Mouse (Mus musculus): ENCODE results near the gene Prrc2c. TPM values are rescaled to one million over a fixed set of nuclear protein-coding genes. Genes with fewer than 3 reads are reported as not detected.
"Not testable (repeated sequence)": the region's sequence is repeated elsewhere in the genome, so short reads cannot be mapped to it uniquely, and the experiment has no call there.

The Prrc2c gene
- polyA plus RNA-seq, 1 experiment: 16.4 TPM

GRCm38 (mm10) chr1:162700389-162701066 is 39.8 kb downstream of the Prrc2c start:
- 32% methylated on average over 8 of the region's 8 CpGs for WGBS
- peak; percentile 11 for DNase-seq (ENCODE audit: low read depth, low spot score)

- WGBS: 94% methylated on average over 6 of the region's 6 CpGs
- no peak for DNase-seq (ENCODE audit: low read depth, low spot score)
Observed at GRCm38 (mm10) chr1:162697866-162698265, 42.5 kb downstream of the Prrc2c start.

GRCm38 (mm10) chr1:162693721-162694120 is 46.6 kb downstream of the Prrc2c start:
- no peak for DNase-seq (ENCODE audit: low read depth, low spot score)
- WGBS: 83% methylated on average over 2 of the region's 2 CpGs

- DNase-seq (ENCODE audit: low read depth, low spot score): no peak
- WGBS: 6% methylated on average over 11 of the region's 11 CpGs
Observed at GRCm38 (mm10) chr1:162665486-162666174, 74.7 kb downstream of the Prrc2c start.

- peak; percentile 51 for DNase-seq (ENCODE audit: low read depth, low spot score)
- 13% methylated on average over 10 of the region's 10 CpGs for WGBS
Observed at GRCm38 (mm10) chr1:162664826-162665475, 75.4 kb downstream of the Prrc2c start.

- 50% methylated on average over 11 of the region's 11 CpGs for WGBS
- DNase-seq (ENCODE audit: low read depth, low spot score): no peak
Observed at GRCm38 (mm10) chr1:162660276-162660860, 80.0 kb downstream of the Prrc2c start.

GRCm38 (mm10) chr1:162658119-162658518 is 82.2 kb downstream of the Prrc2c start, which contains the start of gene Myocos:
Myocos (minus strand) TSS chr1:162658219.
- WGBS: 87% methylated on average over 7 of the region's 7 CpGs
- DNase-seq (ENCODE audit: low read depth, low spot score): no peak

- WGBS: 92% methylated on average over 14 of the region's 14 CpGs
Observed at GRCm38 (mm10) chr1:162648416-162648815, 91.9 kb downstream of the Prrc2c start.

GRCm38 (mm10) chr1:162646083-162646686 is 94.2 kb downstream of the Prrc2c start:
- no peak for DNase-seq (ENCODE audit: low read depth, low spot score)
- 80% methylated on average over 10 of the region's 10 CpGs for WGBS

More at GRCm38 (mm10) chr1:162648416-162648815, 91.9 kb downstream of the Prrc2c start:
- DNase-seq (ENCODE audit: low read depth, low spot score): no peak

- WGBS: 25% methylated on average over 4 of the region's 4 CpGs
- no peak for DNase-seq (ENCODE audit: low read depth, low spot score)
Observed at GRCm38 (mm10) chr1:162643752-162644151, 96.6 kb downstream of the Prrc2c start.

GRCm38 (mm10) chr1:162642591-162642990 is 97.8 kb downstream of the Prrc2c start:
- no peak for DNase-seq (ENCODE audit: low read depth, low spot score)
- 71% methylated on average over 3 of the region's 3 CpGs for WGBS

- WGBS: 83% methylated on average over 1 of the region's 1 CpGs
- DNase-seq (ENCODE audit: low read depth, low spot score): no peak
Observed at GRCm38 (mm10) chr1:162639861-162640260, 100.5 kb downstream of the Prrc2c start.

- 72% methylated on average over 10 of the region's 10 CpGs for WGBS
- DNase-seq (ENCODE audit: low read depth, low spot score): no peak
Observed at GRCm38 (mm10) chr1:162639051-162639750, 101.2 kb downstream of the Prrc2c start, which contains the start of gene Myoc. Myoc (plus strand) TSS chr1:162639155.

- no peak for DNase-seq (ENCODE audit: low read depth, low spot score)
- 87% methylated on average over 4 of the region's 4 CpGs for WGBS
Observed at GRCm38 (mm10) chr1:162638535-162638934, 101.8 kb downstream of the Prrc2c start.

GRCm38 (mm10) chr1:162636516-162636915 is 103.8 kb downstream of the Prrc2c start:
- WGBS: 57% methylated on average over 3 of the region's 3 CpGs
- DNase-seq (ENCODE audit: low read depth, low spot score): no peak

GRCm38 (mm10) chr1:162635291-162635931 is 104.9 kb downstream of the Prrc2c start:
- DNase-seq (ENCODE audit: low read depth, low spot score): not testable (repeated sequence)
- WGBS: 67% methylated on average over 1 of the region's 1 CpGs

- DNase-seq (ENCODE audit: low read depth, low spot score): not testable (repeated sequence)
- 92% methylated on average over 15 of the region's 15 CpGs for WGBS
Observed at GRCm38 (mm10) chr1:162628326-162628725, 112.0 kb downstream of the Prrc2c start.

- DNase-seq (ENCODE audit: low read depth, low spot score): not testable (repeated sequence)
- 51% methylated on average over 4 of the region's 4 CpGs for whole genome bisulfite sequencing
Observed at GRCm38 (mm10) chr1:162627821-162628220, 112.5 kb downstream of the Prrc2c start.

GRCm38 (mm10) chr1:162625229-162625628 is 115.1 kb downstream of the Prrc2c start:
- 40% methylated on average over 7 of the region's 7 CpGs for WGBS
- DNase-seq (ENCODE audit: low read depth, low spot score): no peak
